Mouse (Mus musculus): ENCODE data around the gene Rbbp7. TPM values are rescaled to one million over a fixed set of nuclear protein-coding genes. Genes with fewer than 3 reads are reported as not detected.

Rbbp7 gene
- polyA plus RNA-seq (2016; fragmentation: Nextera tagmentation; extraction: Ambion mirVana), result 240 and 247 TPM in 2 replicates

- Histone ChIP-seq H3K9me3 (no peaks in the 10 kb centered on the region), H3K27me3 (replicated peaks) (no peaks in the 10 kb centered on the region), H3K27ac (peak within 1 kb of the TSS; percentile 75), H3K9ac (peak within 1 kb of the TSS; percentile 69), H3K36me3 (no peaks in the 10 kb centered on the region; the same call in 1 of the 2 replicates), H3K4me3 (peak within 1 kb of the TSS; percentile 60), H3K4me1 (no peaks in the 10 kb centered on the region), H3K4me2 (replicated peaks) (peak within 1 kb of the TSS; percentile 61)
- WGBS, result 17% methylated on average over 69 of the region's 100 CpGs
- ATAC-seq (ENCODE audit: low FRiP score, low read depth), result peak; percentile 97
Observed at GRCm38 (mm10) chrX:162760115-162760942, at the start of gene Rbbp7. TSS of gene Rbbp7 (plus strand) at chrX:162760402.

- H3K4me2 ChIP-seq (replicated peaks), result no peak overlapping the region
- no peaks in the 10 kb centered on the region for H3K27me3 ChIP-seq (replicated peaks)
- 34% methylated on average over 5 of the region's 5 CpGs for WGBS
- no peaks in the 10 kb centered on the region for H3K36me3 ChIP-seq
- no peak overlapping the region for H3K9ac ChIP-seq
- H3K4me1 ChIP-seq, result no peaks in the 10 kb centered on the region
- H3K9me3 ChIP-seq, result no peaks in the 10 kb centered on the region
- H3K27ac ChIP-seq, result no peak overlapping the region
- no peak overlapping the region for H3K4me3 ChIP-seq
- ATAC-seq (ENCODE audit: low FRiP score, low read depth), result no peak
Observed at GRCm38 (mm10) chrX:162717837-162718236, 42.4 kb upstream of the Rbbp7 start.

GRCm38 (mm10) chrX:162719615-162720014 is 40.6 kb upstream of the Rbbp7 start:
- no peak for ATAC-seq (ENCODE audit: low FRiP score, low read depth)
- H3K9ac ChIP-seq, result no peak overlapping the region
- no peaks in the 10 kb centered on the region for H3K36me3 ChIP-seq
- no peak overlapping the region for H3K27ac ChIP-seq
- no peak overlapping the region for H3K4me3 ChIP-seq
- no peaks in the 10 kb centered on the region for H3K27me3 ChIP-seq (replicated peaks)
- no peak overlapping the region for H3K4me2 ChIP-seq (replicated peaks)
- no peaks in the 10 kb centered on the region for H3K9me3 ChIP-seq
- H3K4me1 ChIP-seq, result no peaks in the 10 kb centered on the region
- WGBS, result 44% methylated on average over 2 of the region's 2 CpGs

- peak overlapping the region; percentile 31; the same call in 1 of the 2 replicates for H3K4me2 ChIP-seq (replicated peaks)
- H3K4me3 ChIP-seq, result no peak overlapping the region
- no peaks in the 10 kb centered on the region for H3K9me3 ChIP-seq
- WGBS, result 34% methylated on average over 13 of the region's 13 CpGs
- H3K36me3 ChIP-seq, result no peaks in the 10 kb centered on the region
- H3K4me1 ChIP-seq, result no peaks in the 10 kb centered on the region
- no peak overlapping the region for H3K9ac ChIP-seq
- no peak for ATAC-seq (ENCODE audit: low FRiP score, low read depth)
- H3K27ac ChIP-seq, result no peak overlapping the region
- H3K27me3 ChIP-seq (replicated peaks), result no peaks in the 10 kb centered on the region
Observed at GRCm38 (mm10) chrX:162727367-162727777, 32.8 kb upstream of the Rbbp7 start.

- WGBS, result 21% methylated on average over 9 of the region's 9 CpGs
- ATAC-seq (ENCODE audit: low FRiP score, low read depth), result 0 out of 2 replicates have a peak, but pooled peaks have one; percentile 21
- Histone ChIP-seq H3K27me3 (replicated peaks) (no peaks in the 10 kb centered on the region), H3K27ac (no peak overlapping the region), H3K4me3 (no peak overlapping the region), H3K4me1 (no peaks in the 10 kb centered on the region), H3K4me2 (replicated peaks) (no peak overlapping the region), H3K9me3 (no peaks in the 10 kb centered on the region), H3K9ac (no peak overlapping the region), H3K36me3 (no peaks in the 10 kb centered on the region)
Observed at GRCm38 (mm10) chrX:162727795-162728194, 32.4 kb upstream of the Rbbp7 start.

GRCm38 (mm10) chrX:162728228-162728627 is 32.0 kb upstream of the Rbbp7 start:
- Histone ChIP-seq H3K4me2 (replicated peaks) (no peak overlapping the region), H3K9me3 (no peaks in the 10 kb centered on the region), H3K36me3 (no peaks in the 10 kb centered on the region), H3K27ac (no peak overlapping the region), H3K4me1 (no peaks in the 10 kb centered on the region), H3K9ac (no peak overlapping the region), H3K4me3 (no peak overlapping the region), H3K27me3 (replicated peaks) (no peaks in the 10 kb centered on the region)
- 0 out of 2 replicates have a peak, but pooled peaks have one; percentile 13 for ATAC-seq (ENCODE audit: low FRiP score, low read depth)
- WGBS, result 31% methylated on average over 7 of the region's 7 CpGs

- no peak overlapping the region for H3K4me2 ChIP-seq (replicated peaks)
- no peak for ATAC-seq (ENCODE audit: low FRiP score, low read depth)
- no peak overlapping the region for H3K9ac ChIP-seq
- no peaks in the 10 kb centered on the region for H3K9me3 ChIP-seq
- WGBS, result 91% methylated on average over 4 of the region's 4 CpGs
- H3K36me3 ChIP-seq, result no peaks in the 10 kb centered on the region
- H3K4me3 ChIP-seq, result no peak overlapping the region
- H3K4me1 ChIP-seq, result no peaks in the 10 kb centered on the region
- no peak overlapping the region for H3K27ac ChIP-seq
- no peaks in the 10 kb centered on the region for H3K27me3 ChIP-seq (replicated peaks)
Observed at GRCm38 (mm10) chrX:162730031-162730430, 30.2 kb upstream of the Rbbp7 start.

GRCm38 (mm10) chrX:162734997-162735929 is 24.9 kb upstream of the Rbbp7 start:
- H3K9me3 ChIP-seq, result no peaks in the 10 kb centered on the region
- no peaks in the 10 kb centered on the region for H3K36me3 ChIP-seq
- ATAC-seq (ENCODE audit: low FRiP score, low read depth), result peak; percentile 90
- H3K4me1 ChIP-seq, result peaks cover 3% of the 10 kb centered on the region; the same call in 1 of the 2 replicates
- H3K27ac ChIP-seq, result 0 out of 2 replicates have a peak overlapping the region, but pooled peaks have one; percentile 20
- H3K4me3 ChIP-seq, result peak overlapping the region; percentile 33
- no peaks in the 10 kb centered on the region for H3K27me3 ChIP-seq (replicated peaks)
- peak overlapping the region; percentile 47 for H3K9ac ChIP-seq
- H3K4me2 ChIP-seq (replicated peaks), result peak overlapping the region; percentile 56
- 24% methylated on average over 25 of the region's 25 CpGs for WGBS

- Histone ChIP-seq H3K27me3 (replicated peaks) (no peaks in the 10 kb centered on the region), H3K9me3 (no peaks in the 10 kb centered on the region), H3K36me3 (no peaks in the 10 kb centered on the region), H3K4me1 (peaks cover 3% of the 10 kb centered on the region; the same call in 1 of the 2 replicates), H3K27ac (no peak overlapping the region), H3K9ac (no peak overlapping the region), H3K4me2 (replicated peaks) (peak overlapping the region; percentile 56), H3K4me3 (no peak overlapping the region)
- ATAC-seq (ENCODE audit: low FRiP score, low read depth), result peak; percentile 30; the same call in 1 of the 2 replicates
- 29% methylated on average over 9 of the region's 9 CpGs for WGBS
Observed at GRCm38 (mm10) chrX:162736140-162736659, 24.0 kb upstream of the Rbbp7 start.

- H3K4me3 ChIP-seq, result no peak overlapping the region
- H3K27me3 ChIP-seq (replicated peaks), result no peaks in the 10 kb centered on the region
- H3K9me3 ChIP-seq, result no peaks in the 10 kb centered on the region
- H3K4me1 ChIP-seq, result no peaks in the 10 kb centered on the region
- H3K27ac ChIP-seq, result no peak overlapping the region
- no peak overlapping the region for H3K4me2 ChIP-seq (replicated peaks)
- 42% methylated on average over 9 of the region's 9 CpGs for WGBS
- ATAC-seq (ENCODE audit: low FRiP score, low read depth), result no peak
- no peaks in the 10 kb centered on the region for H3K36me3 ChIP-seq
- H3K9ac ChIP-seq, result no peak overlapping the region
Observed at GRCm38 (mm10) chrX:162748696-162749420, 11.3 kb upstream of the Rbbp7 start.

GRCm38 (mm10) chrX:162752418-162752817 is 7.8 kb upstream of the Rbbp7 start:
- no peak overlapping the region for H3K27ac ChIP-seq
- H3K4me1 ChIP-seq, result no peaks in the 10 kb centered on the region
- no peak overlapping the region for H3K9ac ChIP-seq
- ATAC-seq (ENCODE audit: low FRiP score, low read depth), result no peak
- WGBS, result 91% methylated on average over 2 of the region's 2 CpGs
- no peaks in the 10 kb centered on the region for H3K36me3 ChIP-seq
- H3K4me3 ChIP-seq, result no peak overlapping the region
- no peaks in the 10 kb centered on the region for H3K9me3 ChIP-seq
- no peaks in the 10 kb centered on the region for H3K27me3 ChIP-seq (replicated peaks)
- no peak overlapping the region for H3K4me2 ChIP-seq (replicated peaks)

All from neural tube, embryonic 12.5 days (tissue).